Mouse (Mus musculus): ENCODE measurements around the gene Sh3kbp1.
"Not testable (repeated sequence)": the region's sequence is repeated elsewhere in the genome, so short reads cannot be mapped to it uniquely, and the experiment has no call there.

Sh3kbp1 gene

DNA sequence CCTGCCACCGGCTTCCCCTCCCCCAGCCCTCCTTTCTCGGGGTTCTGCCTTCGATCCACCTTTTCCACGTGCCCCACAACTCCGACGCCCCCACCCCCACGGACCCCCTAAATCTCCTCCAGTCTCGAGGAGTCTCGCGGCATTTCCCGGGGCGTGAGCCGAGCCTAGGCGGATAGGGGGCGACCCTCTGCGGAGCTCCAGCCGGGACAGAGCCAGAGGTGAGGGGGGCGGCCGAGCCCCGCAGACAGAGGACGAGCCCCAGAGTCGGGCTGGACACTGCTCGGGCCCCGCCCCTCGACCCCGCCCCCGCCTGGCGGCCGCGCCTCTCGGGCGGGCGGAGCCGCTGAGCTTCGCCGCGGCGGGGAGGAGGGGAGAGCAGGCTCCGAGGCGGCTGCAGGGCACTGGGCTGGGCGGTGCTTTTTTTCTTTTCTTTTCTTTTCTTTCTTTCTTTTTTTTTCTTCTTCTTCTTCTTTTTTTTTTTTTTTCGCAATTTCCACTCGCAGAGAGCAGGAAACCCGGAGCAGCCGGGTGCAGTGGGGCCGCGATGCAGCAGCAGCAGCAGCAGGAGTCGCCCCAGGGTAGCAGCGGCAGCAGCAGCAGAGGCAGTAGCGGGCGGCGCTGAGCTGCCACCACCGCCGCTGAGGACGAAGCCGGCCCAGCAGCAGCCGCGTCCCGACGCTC lies at the start of gene Sh3kbp1:
Gene Sh3kbp1, plus strand, starts transcription at position 366 of the 681 bp plus-strand sequence.
- in situ Hi-C loops (cut with MboI, MseI): loop anchor here (5.0 to 10.0 kb wide), 4 partner anchors 50 to 488 kb away; no protein-coding TSS in a partner anchor

DNA sequence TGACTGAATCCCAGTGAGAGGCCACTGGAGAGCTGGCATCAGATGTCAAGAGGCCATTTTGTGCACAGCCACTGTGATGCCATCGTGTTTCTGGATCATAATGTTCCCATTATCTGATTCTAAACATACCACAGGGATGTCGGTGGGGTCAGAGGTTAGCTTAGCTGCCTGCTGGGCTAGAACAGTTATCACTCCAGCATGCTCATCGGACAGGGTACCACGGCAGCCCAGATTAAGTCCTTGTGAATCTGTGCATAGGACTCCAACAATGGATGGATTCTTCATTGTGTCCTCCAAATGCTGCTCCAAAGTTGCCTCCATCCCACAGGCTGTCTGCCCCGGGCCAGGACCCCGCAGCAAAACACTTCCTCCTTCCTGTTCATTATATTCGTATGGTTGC lies 42.3 kb upstream of the Sh3kbp1 start:
- in situ Hi-C loops (cut with MboI, MseI): not testable (repeated sequence)

DNA sequence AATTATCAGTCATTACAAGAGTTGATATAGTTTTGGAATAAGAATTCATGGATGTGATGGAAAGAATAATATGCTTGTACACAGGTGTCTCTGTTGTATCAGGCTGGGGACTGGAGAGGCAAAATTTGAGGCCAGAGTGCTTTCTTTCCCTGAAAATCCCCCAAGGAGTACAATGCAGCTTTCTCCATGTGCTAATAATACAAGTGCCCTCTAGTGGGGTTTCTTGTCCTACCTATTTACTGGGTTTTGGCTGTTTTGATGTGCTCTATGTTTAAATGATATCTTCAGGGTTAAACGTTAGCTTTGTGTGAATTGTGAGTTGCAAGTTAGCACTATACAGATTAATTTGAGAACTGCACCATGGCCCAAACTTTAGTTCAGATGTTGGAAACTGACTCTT lies 35.4 kb upstream of the Sh3kbp1 start:
- in situ Hi-C loops (cut with MboI, MseI): no loop called here

DNA sequence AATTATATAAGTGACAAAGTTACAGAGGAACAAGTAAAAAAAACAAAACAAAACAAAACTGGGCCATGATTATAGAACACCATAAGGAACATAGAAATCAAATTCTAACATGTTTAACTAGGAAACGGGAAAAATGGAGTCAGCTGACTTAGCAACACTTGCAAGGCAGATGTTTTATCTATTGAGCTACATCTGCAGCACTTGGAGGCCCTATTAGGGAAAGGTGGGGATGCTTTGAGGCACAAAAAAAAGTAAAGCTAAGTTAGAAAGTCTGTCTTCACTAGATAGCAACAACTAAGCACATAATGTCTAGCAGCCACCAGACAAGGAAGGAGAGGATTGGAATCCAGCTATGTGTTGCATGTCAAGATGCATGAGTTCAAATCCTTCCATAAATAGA lies 29.6 kb upstream of the Sh3kbp1 start:
- in situ Hi-C loops (cut with MboI, MseI): no loop called here

DNA sequence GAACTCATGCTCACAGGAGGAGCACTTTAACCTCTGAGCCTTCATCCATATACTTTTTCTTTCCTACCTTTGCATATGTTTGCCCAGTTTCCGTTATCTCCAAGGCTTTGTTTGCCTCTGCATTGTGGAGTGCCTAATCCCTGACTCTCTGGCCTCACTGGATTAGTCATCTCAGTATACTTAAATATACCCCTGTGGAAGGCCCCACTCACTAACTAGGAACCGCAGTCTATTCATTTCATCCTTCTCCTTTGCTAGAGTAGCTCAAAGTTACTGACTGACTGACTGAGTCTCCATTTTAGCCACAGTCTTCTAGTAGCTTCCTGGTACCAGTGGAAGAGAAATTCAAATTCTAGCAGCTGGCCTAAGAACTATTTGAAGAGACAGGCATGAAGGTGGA lies 22.2 kb upstream of the Sh3kbp1 start:
- in situ Hi-C loops (cut with MboI, MseI): loop anchor here in 1 of 2 experiments (10.0 kb wide), 1 partner anchor 160 kb away; no protein-coding TSS in a partner anchor

DNA sequence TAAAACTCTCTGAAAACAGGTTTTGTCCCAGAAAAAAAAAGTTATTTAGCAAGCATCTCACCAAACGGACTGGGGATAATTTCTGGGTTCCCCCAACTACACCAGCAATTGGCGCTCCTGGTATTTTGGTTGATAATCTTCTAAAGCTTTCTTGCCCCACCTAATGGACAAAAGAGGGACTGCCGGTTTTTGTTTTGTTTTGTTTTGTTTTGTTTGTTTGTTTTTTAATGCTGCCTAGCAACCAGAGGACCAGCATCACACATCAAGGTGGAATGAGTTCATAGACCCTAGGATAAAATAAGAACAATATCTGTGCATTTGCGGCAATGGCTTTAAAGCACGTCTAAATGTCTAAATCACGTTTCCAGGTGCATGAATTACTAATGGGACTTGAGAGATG lies 20.1 kb upstream of the Sh3kbp1 start:
- in situ Hi-C loops (cut with MboI, MseI): loop anchor here in 1 of 2 experiments (10.0 kb wide), 1 partner anchor 162 kb away; no protein-coding TSS in a partner anchor

DNA sequence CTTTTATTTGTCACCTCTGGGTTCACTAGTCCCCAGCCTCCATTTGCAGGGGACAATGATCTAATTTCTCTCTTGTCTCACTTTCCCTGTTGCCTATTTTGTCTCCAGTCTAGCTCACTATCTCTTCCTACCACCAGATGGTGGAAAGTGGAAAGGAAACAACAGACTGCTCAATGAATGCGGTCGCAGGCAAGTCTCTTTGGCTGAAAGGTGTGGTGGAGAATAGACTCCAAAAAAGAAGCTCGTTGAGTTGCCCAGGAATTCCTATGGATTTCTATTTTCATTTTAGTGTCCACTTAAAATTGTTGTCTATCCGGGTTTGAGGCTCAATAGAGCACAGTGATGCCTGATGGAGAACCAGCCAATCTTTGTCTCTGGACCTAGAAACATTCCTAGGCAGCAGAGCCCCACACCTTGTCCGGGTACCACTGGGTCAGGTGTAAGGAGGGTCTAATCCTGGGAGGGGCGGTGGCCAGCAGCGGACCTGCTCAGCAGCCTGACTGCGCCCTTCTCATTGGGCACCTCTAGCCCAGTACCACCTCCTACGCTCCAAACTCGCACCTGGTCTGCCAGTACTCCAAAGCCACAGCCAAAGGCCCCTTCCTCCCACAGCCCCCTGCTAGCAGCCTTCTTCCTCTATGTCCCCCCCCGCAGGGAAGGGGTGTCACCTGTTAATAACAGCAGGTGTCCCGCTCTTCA lies 715 bp upstream of the Sh3kbp1 start:
- in situ Hi-C loops (cut with MboI, MseI): loop anchor here (5.0 to 10.0 kb wide), 4 partner anchors 51 to 488 kb away; no protein-coding TSS in a partner anchor

DNA sequence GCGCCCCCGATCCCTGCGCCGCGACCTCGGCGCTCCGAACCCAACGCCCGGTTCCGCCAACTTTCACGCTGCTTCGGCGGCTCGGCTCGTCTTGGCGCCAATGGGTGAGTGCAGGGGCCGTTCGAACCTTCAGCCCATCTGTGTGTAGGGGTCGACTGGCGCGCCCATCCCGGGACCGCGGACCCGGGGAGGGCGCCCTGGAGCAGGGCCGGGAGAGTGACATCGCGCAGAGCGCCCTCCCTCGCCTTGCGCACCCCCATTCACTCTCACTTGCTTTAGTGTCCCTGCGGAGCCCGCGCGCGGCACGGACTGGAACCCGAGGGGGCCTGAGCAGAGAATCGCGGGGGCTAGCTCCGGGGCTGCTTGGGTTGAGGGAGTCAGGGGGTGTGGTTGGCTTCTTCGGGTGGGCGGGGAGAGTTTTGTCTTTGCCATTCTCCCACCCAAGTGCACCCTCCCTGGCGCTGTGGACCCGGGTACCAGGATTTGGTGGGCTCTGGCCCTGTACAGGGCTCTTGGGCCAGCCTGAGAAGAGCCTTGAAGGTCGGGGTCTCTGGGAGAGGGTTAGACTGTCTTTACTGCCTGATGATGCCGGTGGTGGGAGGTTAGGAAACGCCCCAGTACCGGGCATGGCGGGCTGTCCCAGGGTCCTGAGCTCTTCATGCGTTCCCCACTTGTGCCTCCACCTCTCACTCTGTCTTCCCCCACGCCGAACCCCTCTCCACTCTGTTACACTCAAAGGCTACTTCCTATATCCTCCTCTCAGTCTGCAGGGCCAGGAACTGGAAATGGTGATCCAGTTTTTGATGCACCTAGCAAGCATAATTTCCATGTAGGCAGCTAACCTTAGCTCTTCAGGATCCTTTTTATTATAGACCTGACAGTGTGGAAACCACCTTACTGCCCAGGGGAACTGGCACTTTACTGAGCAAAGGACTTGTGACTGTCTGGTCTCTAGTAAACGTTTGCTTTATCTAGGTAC lies 805 bp downstream of the Sh3kbp1 start:
- in situ Hi-C loops (cut with MboI, MseI): loop anchor here (5.0 to 10.0 kb wide), 4 partner anchors 49 to 487 kb away; no protein-coding TSS in a partner anchor

DNA sequence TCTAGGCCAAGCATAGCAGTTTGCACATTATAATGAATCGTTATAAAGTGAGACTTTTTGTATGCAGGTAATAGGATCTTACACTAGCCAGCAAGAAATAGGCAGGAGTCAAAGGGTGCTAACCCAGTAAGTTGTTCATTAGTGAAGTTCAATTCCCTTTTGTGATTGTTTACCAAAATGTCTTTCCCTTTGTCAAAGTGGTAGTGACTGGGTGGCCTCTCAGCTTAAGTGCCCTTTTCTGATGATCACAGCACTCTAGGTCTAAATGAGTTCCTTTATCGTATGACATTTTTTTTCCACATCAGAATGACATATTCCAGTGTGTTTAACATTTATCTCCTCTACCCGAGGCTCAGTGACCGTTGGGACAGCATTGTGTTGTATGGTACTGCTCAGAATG lies 1.6 kb downstream of the Sh3kbp1 start:
- in situ Hi-C loops (cut with MboI, MseI): loop anchor here (5.0 to 10.0 kb wide), 4 partner anchors 49 to 486 kb away; no protein-coding TSS in a partner anchor

DNA sequence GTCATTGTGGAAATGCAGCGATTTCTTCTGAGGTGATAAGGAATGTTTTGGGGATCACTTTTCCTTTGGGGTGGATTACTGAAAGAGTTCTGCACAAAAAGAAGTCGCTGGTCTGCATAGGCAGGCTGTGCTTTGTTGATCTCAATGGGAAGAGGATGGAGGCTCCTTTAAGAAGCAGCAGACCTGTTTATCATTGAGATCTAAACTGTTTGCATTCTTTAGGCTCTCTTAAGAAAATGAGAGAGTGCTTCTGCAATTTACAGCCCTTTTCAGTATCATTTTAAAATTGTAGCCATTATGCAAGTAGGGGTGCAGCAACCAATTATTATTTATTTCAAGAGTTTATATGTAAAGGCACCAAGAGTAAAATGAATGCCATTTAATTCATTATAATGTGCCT lies 2.1 kb downstream of the Sh3kbp1 start:
- in situ Hi-C loops (cut with MboI, MseI): loop anchor here (5.0 to 10.0 kb wide), 4 partner anchors 48 to 486 kb away; no protein-coding TSS in a partner anchor

DNA sequence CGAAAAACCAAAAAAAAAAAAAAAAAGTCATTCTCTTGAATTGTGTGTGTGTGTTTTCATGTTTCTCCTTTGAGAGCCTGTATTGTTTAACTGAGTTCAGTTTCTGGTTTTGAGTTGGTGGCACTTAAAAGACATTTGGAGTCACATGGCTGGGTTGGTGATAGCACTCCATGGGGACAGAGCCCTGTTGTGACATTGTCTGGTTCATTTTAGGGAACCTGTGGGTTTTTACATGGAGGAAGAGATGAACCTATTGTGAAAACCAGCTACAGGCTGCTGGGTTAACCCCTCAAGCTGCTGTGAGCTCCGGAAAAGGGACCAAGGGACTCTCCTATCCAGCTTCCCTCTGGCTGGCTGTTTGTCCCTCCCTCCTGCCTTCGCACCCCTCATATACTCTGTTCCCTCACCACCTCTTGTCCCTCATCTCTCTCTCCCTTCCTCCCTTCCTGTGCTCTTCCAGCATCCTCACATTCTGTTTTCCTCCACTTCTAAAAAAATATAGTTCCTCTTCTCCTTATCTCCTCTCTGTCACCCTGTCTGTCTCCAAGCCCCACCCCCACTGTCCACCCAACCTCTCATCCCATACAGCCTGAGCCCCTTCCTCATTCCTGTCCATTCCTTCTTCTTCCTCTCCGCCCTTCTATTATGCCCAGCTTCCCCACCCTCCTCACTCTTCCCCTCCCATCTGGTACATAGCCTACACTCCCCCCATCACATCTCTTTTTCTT lies 11.6 kb downstream of the Sh3kbp1 start:
- in situ Hi-C loops (cut with MboI, MseI): no loop called here

DNA sequence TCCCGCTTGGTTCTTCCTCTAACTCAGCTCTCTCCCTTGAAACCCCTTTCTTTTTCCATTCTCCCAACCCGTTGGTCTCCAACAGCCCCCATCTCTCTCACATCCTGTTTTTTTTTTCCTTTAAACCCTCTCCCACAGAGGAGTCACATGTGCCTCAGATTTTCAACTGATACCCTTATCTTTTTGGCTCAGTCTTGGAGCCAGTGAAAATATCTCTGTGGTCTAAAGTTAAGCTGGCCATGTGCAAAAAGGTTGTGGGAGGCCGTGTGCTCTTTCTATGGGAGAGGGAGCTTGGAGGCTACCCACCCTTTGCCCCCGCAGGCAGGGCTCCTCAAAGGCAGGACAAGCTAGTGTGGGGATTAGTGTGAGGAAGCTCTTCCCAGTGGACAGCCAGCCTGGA lies 12.9 kb downstream of the Sh3kbp1 start:
- in situ Hi-C loops (cut with MboI, MseI): no loop called here

DNA sequence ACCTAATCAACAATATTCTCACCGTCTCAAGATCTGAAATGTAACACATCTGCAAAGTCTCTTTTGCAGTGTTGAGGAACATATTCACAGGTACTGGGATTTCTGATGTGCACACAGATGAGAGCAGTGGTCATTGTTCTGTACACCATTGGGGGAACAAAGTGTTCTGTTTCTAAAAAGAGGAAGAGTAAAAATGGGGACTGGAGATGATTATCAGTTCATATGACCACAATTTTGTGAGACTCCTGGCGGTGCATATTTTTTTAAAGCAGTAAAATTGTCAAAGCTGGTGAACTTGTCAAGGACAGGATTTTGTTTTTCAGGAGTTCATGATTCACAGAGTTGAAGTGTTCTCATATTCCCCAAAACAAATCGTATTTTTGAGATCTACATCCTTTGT lies 18.2 kb downstream of the Sh3kbp1 start:
- in situ Hi-C loops (cut with MboI, MseI): no loop called here

DNA sequence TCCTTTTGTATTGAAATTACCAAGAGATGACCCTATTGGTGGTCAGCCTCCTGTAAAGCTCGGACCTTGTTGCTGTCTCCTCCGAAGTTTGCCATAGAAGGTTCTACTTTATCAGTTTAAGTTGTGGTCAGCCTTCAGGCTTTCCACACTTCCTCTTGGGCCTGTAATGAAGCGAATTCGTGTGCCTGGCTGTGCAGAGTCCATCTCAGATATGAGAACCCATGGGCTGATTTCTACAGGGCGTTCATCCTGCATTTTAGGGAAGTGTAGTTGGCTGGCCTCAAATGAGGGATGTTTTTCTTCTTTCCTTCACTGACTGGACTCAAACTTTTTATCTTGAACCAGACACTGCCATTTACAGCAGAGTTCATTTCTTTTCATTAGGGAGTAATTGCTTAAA lies 20.5 kb downstream of the Sh3kbp1 start:
- in situ Hi-C loops (cut with MboI, MseI): no loop called here

DNA sequence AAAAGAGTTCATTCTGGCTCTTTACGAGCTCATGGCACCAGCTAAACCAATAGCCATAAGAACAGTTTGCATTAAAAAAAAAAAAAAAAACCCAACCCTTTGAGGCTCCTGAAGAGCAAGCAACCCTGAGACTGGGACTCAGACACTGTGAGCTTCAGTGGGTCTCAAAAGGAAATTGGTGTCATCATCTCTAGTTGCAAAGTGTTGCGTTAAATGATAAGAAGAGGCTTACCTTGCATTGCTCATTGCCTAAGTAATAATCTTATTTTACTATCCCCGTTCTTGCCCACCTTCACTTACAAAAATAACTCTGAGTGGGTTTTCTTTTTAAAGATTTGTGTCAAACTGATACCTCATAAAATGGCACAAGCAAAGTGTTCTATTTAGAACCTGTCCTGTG lies 21.5 kb downstream of the Sh3kbp1 start:
- in situ Hi-C loops (cut with MboI, MseI): no loop called here

DNA sequence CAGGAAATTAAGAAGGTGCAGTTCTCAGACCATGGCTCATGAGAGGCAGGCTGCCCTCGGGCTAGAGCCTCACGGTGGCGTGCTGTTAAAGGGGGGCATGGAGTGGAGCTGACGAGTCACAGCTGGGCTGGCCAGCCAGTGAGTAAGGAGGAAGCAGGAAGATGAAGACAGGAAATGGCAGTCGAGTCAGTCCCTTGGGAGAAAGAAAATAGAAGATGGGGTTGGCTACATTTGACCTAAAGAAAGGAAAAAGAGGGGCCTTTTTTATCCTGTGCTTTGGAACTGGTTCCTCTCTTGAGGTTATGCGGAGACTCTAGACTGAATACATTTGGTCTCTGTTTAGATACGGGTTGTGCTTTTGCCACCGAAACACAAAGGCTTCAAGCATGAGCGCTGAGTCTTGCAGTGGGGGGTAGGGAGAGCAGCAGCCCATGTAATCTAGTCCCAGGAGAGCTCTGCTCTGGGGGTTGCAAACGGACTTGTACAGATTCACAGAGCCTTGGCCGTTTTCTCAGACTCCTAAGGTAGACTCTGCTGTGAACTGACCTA lies 23.1 kb downstream of the Sh3kbp1 start:
- in situ Hi-C loops (cut with MboI, MseI): no loop called here

DNA sequence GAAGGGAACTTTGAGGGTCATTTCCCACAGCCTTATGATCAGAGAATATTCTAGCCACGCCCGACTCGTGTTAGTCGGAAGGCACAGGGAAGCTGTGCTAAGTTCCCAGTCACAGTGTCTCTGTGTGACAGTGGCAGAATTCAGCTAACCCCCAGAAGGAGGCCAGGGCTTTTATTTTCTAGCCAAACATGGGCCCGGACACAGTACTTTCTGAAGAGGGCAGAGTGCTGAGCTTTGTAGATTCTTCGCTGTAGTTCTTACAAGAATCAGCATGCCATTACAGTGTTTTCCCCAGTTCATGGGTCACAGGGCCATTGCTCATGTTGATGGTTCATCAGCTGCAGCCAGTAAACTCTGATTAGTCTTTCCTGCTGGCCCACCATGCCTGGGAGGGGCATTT lies 23.7 kb downstream of the Sh3kbp1 start:
- in situ Hi-C loops (cut with MboI, MseI): no loop called here

DNA sequence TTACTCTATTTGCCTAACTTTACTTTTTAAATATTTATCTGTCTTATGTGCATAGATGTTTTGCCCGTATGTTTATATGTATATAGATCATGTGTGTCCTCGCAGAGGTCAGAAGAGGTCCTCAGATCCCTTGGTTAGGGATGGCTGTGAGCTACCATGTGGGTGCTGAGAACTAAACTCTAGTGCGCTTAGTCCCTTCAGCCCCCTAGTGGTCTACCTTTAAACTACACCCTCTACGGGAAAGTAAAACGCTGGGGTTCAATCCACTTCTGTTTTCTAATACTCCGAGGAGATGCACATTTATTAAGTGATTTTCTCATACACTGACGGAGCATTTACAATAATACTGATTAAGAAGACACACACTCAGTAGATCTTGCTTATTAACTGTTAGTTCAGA lies 44.3 kb downstream of the Sh3kbp1 start:
- in situ Hi-C loops (cut with MboI, MseI): no loop called here

DNA sequence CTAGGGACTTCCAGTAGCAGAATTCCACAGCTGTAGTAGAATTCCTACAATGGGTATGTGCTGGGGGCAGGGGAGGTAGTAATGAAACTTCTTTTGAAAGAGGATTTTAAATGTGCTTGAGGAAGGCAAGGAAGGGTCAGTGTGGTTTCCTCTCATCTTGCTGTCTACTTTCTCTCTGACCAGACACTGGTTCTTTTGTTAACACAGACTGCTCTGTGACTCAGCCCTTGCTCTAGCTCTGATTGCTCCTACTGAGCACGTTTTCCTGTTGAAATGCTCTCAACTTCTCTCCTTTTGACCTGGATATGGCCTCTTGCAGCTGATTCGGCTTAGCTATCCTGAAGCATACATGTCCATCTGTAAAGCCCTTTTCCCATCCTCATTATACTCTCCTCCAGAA lies 45.4 kb downstream of the Sh3kbp1 start:
- in situ Hi-C loops (cut with MboI, MseI): no loop called here

DNA sequence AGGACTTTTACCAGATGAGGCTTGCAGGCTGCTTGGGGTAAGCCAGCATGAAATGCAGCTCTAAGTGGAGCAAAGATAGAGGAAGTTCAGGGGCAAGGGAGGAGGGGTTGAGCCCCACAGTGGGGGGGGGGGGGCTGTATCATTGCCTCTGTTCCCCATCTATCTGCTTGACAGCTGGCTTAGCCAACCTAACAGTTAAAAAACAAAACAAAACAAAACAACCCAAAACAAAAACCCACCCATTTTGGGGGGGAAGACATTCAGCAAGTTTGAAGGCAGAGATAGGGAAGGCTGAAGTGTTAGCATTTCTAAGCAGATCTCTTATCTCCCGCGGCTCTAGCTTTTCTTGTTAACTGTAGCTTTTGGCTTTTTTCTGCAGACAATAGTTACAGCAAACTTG lies 49.2 kb downstream of the Sh3kbp1 start:
- in situ Hi-C loops (cut with MboI, MseI): loop anchor here in 1 of 2 experiments (5.0 kb wide), 1 partner anchor 49 kb away; the partner anchor contains the start of gene Sh3kbp1

Data from T-helper 17 cell (primary cell).